Mouse (Mus musculus) forelimb bud, embryonic 11.5 days (tissue): ENCODE data around the gene Gm13287.
"Not testable (repeated sequence)": the region's sequence is repeated elsewhere in the genome, so short reads cannot be mapped to it uniquely, and the experiment has no call there.

Experiments used
- DNase-seq: peaks from one replicate; pipeline ENCODE4 v3.0.0-alpha.2; 2012; ENCODE audit warnings: low read depth, low spot score

Gene Gm13287

DNA sequence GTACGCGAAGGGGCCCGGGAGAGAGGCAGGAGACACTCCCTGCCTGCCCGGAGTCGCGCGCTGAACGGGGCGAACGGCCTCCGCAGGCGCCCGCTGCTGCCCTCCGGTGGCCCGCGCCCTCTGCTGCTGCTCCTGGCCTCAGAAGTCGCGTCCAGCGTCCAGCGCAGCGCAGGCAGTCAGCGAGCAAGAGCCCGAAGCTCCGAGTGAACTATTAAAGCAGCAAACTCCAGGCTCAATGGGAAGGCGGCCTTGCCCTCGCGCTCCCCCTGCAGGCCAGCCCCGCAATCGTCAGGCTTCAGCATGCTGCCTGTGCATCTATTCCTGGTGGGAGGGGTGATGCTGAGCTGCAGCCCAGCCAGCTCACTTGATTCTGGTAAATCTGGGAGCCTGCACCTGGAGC, at the start of gene Gm13287:
TSS of gene Gm13287 (plus strand) at position 301 of the 400 bp plus-strand sequence.
- not testable (repeated sequence) for DNase-seq

DNA sequence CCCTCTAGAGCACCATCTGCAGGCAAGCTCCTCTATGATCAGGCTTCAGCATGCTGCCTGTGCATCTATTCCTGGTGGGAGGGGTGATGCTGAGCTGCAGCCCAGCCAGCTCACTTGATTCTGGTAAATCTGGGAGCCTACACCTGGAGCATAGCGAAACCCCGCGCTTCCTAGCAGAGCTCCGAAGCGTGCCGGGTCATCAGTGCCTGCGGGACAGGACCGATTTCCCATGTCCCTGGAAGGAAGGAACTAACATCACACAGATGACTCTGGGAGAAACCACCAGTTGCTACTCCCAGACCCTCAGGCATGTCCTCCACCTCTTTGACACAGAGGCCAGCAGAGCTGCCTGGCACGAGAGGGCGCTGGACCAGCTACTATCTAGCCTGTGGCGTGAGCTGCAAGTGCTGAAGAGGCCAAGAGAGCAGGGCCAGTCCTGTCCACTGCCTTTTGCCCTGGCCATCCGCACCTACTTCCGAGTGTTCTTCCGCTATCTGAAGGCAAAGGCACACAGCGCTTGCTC, 48.2 kb upstream of the Gm13287 start, which contains the start of gene Gm13271:
TSS of gene Gm13271 (plus strand) at position 51 of the 523 bp plus-strand sequence.
- not testable (repeated sequence) for DNase-seq

DNA sequence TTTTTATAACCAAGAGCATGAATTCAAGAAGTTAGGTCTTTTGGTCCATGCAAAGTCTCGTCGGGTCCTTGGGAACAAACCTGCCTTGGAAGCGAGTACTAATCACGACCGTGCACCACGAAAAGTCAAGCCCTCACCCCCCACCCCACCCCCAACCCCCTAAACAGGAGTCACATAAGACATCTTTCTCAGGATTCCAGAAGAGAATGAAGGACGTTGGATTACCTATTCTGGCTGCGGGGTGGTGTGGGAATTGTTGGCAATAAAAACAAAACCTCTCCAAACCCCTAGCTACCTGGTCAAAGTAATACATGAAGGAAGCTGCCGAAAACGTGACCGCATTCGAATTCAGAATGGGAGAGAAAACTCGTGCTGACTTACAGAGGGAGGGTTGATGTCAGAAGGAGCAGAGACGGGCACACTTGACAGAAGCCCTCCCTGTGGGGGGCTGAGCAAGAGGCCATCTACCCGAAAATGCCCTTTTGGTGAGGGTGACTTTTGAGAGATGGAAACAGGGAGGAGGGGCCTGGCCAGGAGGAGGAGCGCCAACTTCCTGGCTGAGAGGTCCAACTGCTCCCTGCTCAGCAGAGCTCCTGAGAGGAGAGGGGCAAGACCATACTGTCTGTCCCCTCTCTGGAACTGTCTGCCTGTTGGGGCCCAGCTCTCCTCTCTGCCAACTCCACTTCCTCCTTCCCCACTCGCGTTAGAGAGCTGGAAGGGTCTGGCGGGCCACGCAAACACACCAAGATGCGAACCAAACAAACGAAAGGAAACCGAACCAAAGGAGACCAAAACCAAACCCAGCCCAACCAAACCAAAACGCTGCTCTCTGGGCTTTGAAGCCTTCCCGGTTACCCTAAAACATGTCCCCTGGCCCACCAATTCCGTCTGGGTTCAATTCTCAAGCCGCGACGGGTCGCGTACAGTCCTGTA, 46.2 kb upstream of the Gm13287 start:
- not testable (repeated sequence) for DNase-seq

DNA sequence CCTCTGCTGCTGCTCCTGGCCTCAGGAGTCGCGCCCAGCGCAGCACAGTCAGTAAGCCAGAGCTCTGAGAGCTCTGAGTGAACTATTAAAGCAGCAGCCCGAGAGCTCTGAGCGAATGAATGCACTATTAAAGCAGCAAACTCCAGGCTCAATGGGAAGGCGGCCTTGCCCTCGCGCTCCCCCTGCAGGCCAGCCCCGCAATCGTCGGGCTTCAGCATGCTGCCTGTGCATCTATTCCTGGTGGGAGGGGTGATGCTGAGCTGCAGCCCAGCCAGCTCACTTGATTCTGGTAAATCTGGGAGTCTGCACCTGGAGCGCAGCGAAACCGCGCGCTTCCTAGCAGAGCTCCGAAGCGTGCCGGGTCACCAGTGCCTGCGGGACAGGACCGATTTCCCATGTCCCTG, 45.4 kb upstream of the Gm13287 start:
- DNase-seq: not testable (repeated sequence)

DNA sequence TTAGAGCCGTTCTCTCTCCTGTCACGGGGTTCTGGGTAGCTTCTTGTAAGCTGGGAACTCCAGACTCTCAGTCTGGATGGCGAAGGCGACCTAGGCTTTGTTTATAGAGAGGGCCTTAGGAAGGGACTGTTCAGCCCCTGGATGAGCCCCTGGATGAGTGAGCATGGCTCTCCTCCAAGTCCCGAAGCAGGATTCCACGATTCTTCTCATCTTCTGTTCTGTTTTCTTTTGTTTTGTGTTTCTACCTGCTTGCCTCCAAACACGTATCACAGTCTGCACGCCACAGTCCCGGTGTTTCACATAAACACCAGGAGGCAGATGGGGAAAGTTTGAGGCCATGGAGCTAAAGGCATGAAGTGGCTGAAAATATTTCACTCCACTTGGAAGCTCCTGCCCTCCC, 44.3 kb upstream of the Gm13287 start:
- DNase-seq: not testable (repeated sequence)

DNA sequence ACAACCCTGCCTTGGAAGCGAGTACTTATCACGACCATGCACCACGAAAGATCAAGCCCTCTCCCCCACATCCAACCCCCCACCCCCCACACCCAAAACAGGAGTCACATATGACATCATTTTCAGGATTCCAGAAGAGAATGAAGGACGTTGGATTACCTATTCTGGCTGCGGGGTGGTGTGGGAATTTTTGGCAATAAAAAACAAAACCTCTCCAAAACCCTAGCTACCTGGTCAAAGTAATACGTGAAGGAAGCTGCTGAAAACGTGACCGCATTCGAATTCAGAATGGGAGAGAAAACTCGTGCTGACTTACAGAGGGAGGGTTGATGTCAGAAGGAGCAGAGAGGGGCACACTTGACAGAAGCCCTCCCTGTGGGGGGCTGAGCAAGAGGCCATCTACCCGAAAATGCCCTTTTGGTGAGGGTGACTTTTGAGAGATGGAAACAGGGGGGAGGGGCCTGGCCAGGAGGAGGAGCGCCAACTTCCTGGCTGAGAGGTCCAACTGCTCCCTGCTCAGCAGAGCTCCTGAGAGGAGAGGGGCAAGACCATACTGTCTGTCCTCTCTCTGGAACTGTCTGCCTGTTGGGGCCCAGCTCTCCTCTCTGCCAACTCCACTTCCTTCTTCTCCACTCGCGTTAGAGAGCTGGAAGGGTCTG, 43.3 kb upstream of the Gm13287 start, which contains the start of gene Gm13283:
TSS of gene Gm13283 (plus strand) at position 510 of the 659 bp plus-strand sequence.
- DNase-seq: not testable (repeated sequence)

DNA sequence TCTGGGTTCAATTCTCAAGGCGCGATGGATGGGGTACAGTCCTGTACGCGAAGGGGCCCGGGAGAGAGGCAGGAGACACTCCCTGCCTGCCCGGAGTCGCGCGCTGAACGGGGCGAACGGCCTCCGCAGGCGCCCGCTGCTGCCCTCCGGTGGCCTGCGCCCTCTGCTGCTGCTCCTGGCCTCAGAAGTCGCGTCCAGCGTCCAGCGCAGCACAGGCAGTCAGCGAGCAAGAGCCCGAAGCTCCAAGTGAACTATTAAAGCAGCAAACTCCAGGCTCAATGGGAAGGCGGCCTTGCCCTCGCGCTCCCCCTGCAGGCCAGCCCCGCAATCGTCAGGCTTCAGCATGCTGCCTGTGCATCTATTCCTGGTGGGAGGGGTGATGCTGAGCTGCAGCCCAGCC, 42.6 kb upstream of the Gm13287 start:
- DNase-seq: not testable (repeated sequence)

DNA sequence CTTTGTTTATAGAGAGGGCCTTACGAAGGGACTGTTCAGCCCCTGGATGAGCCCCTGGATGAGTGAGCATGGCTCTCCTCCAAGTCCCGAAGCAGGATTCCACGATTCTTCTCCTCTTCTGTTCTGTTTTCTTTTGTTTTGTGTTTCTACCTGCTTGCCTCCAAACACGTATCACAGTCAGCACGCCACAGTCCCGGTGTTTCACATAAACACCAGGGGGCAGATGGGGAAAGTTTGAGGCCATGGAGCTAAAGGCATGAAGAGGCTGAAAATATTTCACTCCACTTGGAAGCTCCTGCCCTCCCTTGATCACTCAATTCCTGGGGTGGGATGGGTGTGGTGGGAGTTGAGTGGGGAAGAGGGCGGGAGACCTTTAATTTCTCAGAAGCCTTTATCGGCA, 41.3 kb upstream of the Gm13287 start:
- not testable (repeated sequence) for DNase-seq

DNA sequence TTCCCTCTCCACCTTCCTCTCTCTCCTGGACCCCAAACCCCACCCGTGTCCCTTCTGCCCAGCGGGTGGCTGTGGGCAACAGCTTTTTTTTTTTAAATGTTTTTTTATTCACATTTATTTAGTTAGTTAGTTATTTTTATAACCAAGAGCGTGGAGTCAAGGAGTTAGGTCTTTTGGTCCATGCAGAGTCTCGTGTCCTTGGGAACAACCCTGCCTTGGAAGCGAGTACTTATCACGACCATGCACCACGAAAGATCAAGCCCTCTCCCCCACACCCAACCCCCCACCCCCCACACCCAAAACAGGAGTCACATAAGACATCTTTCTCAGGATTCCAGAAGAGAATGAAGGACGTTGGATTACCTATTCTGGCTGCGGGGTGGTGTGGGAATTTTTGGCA, 40.7 kb upstream of the Gm13287 start:
- not testable (repeated sequence) for DNase-seq

DNA sequence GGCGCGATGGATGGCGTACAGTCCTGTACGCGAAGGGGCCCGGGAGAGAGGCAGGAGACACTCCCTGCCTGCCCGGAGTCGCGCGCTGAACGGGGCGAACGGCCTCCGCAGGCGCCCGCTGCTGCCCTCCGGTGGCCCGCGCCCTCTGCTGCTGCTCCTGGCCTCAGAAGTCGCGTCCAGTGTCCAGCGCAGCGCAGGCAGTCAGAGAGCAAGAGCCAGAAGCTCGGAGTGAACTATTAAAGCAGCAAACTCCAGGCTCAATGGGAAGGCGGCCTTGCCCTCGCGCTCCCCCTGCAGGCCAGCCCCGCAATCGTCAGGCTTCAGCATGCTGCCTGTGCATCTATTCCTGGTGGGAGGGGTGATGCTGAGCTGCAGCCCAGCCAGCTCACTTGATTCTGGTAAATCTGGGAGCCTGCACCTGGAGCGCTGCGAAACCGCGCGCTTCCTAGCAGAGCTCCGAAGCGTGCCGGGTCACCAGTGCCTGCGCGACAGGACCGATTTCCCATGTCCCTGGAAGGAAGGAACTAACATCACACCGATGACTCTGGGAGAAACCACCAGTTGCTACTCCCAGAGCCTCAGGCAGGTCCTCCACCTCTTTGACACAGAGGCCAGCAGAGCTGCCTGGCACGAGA, 39.6 kb upstream of the Gm13287 start:
- peak; percentile 39 for DNase-seq

DNA sequence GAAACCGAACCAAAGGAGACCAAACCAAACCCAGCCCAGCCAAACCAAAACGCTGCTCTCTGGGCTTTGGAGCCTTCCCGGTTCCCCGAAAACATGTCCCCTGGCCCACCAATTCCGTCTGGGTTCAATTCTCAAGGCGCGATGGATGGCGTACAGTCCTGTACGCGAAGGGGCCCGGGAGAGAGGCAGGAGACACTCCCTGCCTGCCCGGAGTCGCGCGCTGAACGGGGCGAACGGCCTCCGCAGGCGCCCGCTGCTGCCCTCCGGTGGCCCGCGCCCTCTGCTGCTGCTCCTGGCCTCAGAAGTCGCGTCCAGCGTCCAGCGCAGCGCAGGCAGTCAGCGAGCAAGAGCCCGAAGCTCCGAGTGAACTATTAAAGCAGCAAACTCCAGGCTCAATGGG, 29.5 kb upstream of the Gm13287 start, which contains the start of gene Gm13290:
TSS of gene Gm13290 (plus strand) at position 301 of the 400 bp plus-strand sequence.
- DNase-seq: not testable (repeated sequence)

DNA sequence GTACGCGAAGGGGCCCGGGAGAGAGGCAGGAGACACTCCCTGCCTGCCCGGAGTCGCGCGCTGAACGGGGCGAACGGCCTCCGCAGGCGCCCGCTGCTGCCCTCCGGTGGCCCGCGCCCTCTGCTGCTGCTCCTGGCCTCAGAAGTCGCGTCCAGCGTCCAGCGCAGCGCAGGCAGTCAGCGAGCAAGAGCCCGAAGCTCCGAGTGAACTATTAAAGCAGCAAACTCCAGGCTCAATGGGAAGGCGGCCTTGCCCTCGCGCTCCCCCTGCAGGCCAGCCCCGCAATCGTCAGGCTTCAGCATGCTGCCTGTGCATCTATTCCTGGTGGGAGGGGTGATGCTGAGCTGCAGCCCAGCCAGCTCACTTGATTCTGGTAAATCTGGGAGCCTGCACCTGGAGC, 26.4 kb upstream of the Gm13287 start, which contains the start of gene Gm13289:
TSS of gene Gm13289 (plus strand) at position 301 of the 400 bp plus-strand sequence.
- not testable (repeated sequence) for DNase-seq

DNA sequence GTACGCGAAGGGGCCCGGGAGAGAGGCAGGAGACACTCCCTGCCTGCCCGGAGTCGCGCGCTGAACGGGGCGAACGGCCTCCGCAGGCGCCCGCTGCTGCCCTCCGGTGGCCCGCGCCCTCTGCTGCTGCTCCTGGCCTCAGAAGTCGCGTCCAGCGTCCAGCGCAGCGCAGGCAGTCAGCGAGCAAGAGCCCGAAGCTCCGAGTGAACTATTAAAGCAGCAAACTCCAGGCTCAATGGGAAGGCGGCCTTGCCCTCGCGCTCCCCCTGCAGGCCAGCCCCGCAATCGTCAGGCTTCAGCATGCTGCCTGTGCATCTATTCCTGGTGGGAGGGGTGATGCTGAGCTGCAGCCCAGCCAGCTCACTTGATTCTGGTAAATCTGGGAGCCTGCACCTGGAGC, 23.5 kb upstream of the Gm13287 start, which contains the start of gene Gm13272:
TSS of gene Gm13272 (plus strand) at position 301 of the 400 bp plus-strand sequence.
- not testable (repeated sequence) for DNase-seq

DNA sequence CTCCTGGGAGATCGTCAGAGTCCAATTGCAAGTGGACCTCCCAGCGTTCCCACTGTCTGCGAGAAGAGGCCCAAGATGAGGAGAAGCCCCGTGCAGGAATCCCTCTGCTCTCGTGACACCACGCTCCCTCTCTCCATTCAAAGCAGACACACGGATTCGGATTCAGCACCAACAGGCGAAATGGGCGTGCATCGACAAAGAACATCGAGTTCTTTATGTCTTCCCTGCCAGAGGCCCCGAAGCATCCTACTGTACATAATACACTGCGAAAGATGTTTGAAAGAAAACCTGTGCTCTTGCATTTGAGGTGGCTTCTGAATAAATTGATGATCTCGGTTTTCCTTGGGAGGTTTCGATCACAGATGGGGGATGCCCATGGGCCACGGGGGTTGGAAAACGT, 22.7 kb upstream of the Gm13287 start:
- not testable (repeated sequence) for DNase-seq

DNA sequence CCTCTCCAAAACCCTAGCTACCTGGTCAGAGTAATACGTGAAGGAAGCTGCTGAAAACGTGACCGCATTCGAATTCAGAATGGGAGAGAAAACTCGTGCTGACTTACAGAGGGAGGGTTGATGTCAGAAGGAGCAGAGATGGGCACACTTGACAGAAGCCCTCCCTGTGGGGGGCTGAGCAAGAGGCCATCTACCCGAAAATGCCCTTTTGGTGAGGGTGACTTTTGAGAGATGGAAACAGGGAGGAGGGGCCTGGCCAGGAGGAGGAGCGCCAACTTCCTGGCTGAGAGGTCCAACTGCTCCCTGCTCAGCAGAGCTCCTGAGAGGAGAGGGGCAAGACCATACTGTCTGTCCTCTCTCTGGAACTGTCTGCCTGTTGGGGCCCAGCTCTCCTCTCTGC, 21.2 kb upstream of the Gm13287 start, which contains the start of gene Ifnz:
TSS of gene Ifnz (plus strand) at position 301 of the 400 bp plus-strand sequence.
- not testable (repeated sequence) for DNase-seq

DNA sequence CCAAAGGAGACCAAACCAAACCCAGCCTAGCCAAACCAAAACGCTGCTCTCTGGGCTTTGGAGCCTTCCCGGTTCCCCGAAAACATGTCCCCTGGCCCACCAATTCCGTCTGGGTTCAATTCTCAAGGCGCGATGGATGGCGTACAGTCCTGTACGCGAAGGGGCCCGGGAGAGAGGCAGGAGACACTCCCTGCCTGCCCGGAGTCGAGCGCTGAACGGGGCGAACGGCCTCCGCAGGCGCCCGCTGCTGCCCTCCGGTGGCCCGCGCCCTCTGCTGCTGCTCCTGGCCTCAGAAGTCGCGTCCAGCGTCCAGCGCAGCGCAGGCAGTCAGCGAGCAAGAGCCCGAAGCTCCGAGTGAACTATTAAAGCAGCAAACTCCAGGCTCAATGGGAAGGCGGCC, 20.7 kb upstream of the Gm13287 start:
- DNase-seq: not testable (repeated sequence)

DNA sequence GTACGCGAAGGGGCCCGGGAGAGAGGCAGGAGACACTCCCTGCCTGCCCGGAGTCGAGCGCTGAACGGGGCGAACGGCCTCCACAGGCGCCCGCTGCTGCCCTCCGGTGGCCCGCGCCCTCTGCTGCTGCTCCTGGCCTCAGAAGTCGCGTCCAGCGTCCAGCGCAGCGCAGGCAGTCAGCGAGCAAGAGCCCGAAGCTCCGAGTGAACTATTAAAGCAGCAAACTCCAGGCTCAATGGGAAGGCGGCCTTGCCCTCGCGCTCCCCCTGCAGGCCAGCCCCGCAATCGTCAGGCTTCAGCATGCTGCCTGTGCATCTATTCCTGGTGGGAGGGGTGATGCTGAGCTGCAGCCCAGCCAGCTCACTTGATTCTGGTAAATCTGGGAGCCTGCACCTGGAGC, 17.6 kb upstream of the Gm13287 start, which contains the start of gene Gm13276:
TSS of gene Gm13276 (plus strand) at position 301 of the 400 bp plus-strand sequence.
- DNase-seq: not testable (repeated sequence)

DNA sequence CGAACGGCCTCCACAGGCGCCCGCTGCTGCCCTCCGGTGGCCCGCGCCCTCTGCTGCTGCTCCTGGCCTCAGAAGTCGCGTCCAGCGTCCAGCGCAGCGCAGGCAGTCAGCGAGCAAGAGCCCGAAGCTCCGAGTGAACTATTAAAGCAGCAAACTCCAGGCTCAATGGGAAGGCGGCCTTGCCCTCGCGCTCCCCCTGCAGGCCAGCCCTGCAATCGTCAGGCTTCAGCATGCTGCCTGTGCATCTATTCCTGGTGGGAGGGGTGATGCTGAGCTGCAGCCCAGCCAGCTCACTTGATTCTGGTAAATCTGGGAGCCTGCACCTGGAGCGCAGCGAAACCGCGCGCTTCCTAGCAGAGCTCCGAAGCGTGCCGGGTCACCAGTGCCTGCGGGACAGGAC, 14.7 kb upstream of the Gm13287 start, which contains the start of gene Gm13277:
TSS of gene Gm13277 (plus strand) at position 231 of the 400 bp plus-strand sequence.
- not testable (repeated sequence) for DNase-seq

DNA sequence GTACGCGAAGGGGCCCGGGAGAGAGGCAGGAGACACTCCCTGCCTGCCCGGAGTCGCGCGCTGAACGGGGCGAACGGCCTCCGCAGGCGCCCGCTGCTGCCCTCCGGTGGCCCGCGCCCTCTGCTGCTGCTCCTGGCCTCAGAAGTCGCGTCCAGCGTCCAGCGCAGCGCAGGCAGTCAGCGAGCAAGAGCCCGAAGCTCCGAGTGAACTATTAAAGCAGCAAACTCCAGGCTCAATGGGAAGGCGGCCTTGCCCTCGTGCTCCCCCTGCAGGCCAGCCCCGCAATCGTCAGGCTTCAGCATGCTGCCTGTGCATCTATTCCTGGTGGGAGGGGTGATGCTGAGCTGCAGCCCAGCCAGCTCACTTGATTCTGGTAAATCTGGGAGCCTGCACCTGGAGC, 11.8 kb upstream of the Gm13287 start, which contains the start of gene Gm13278:
TSS of gene Gm13278 (plus strand) at position 301 of the 400 bp plus-strand sequence.
- DNase-seq: not testable (repeated sequence)

DNA sequence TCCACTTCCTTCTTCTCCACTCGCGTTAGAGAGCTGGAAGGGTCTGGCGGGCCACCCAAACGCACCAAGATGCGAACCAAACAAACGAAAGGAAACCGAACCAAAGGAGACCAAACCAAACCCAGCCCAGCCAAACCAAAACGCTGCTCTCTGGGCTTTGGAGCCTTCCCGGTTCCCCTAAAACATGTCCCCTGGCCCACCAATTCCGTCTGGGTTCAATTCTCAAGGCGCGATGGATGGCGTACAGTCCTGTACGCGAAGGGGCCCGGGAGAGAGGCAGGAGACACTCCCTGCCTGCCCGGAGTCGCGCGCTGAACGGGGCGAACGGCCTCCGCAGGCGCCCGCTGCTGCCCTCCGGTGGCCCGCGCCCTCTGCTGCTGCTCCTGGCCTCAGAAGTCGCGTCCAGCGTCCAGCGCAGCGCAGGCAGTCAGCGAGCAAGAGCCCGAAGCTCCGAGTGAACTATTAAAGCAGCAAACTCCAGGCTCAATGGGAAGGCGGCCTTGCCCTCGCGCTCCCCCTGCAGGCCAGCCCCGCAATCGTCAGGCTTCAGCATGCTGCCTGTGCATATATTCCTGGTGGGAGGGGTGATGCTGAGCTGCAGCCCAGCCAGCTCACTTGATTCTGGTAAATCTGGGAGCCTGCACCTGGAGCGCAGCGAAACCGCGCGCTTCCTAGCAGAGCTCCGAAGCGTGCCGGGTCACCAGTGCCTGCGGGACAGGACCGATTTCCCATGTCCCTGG, 8.9 kb upstream of the Gm13287 start, which contains the start of gene Gm13275:
TSS of gene Gm13275 (plus strand) at position 552 of the 740 bp plus-strand sequence.
- DNase-seq: not testable (repeated sequence)
